Mouse (Mus musculus) liver, adult (tissue): ENCODE measurements around the gene Fcrlb.

Source experiments
- GATA4 ChIP-seq: IDR thresholded peaks from 2 replicates; pipeline ENCODE4 v1.6.1; 2014; ENCODE audit warnings: mild to moderate bottlenecking, low read length; ENCODE audit not compliant: insufficient replicate concordance

The Fcrlb gene

GRCm38 (mm10) chr1:170863033-170863432 lies 49.7 kb downstream of the Fcrlb start:
- TF ChIP-seq GATA4: no peak

DNA sequence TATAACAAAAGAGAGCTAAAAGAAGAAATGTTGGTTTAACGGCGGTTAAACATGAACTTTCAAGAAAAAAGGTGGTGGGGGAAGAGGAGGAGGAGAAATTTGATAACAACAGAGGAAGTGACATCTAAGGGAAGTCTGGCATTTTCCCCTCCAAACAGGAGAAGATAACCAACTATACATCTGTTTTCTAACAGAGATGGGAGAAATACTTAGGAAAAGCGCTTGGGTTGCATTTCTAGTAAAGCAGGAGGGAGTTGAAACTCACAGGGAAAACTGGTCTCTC lies 50.4 kb downstream of the Fcrlb start:
- no peak for TF ChIP-seq GATA4

GRCm38 (mm10) chr1:170861671-170862434 lies 50.9 kb downstream of the Fcrlb start:
- TF ChIP-seq GATA4: no peak

- no peak for TF ChIP-seq GATA4
Measured at GRCm38 (mm10) chr1:170858872-170859271, 53.9 kb downstream of the Fcrlb start.

DNA sequence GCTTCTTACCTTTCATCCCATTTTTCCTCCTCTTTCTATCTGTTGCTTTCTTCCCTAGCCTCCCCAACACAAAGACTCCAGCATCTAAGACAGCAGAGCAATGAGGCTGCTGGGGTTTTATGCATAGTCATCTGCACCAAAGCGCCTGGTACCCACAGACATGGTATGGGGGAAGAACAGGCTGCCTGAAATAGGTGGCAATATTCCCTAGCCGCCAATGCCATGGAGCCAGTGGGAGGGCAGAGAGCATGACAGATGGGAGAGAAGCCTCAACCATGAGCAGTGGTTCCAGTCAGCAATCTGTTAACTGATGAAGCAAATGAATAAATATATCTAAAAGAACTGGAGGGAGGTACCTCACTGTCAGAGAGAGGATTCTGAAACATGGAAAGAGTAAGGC lies 55.4 kb downstream of the Fcrlb start:
- no peak for TF ChIP-seq GATA4
